Mouse (Mus musculus) hindbrain, embryonic 14.5 days (tissue): ENCODE measurements around the gene Fggy. TPM values are rescaled to one million over a fixed set of nuclear protein-coding genes. Genes with fewer than 3 reads are reported as not detected.

ENCODE experiments used
- ATAC-seq: fragments of 200-750 bp; cut with Nextera tagmentation; 2 replicates; pipeline ENCODE4 v1.8.0; 2017; ENCODE audit warnings: moderate number of reproducible peaks, mild to moderate bottlenecking, moderate TSS enrichment, moderate library complexity; ENCODE audit not compliant: low FRiP score
- DNase-seq: peaks from one replicate; pipeline ENCODE4 v3.0.0-alpha.2; 2015; ENCODE audit warnings: low spot score
- H3K27ac ChIP-seq: fragments of 300-500 bp; sonication (generic); 2 replicates; pipeline ENCODE4 v1.5.1; 2014; ENCODE audit warnings: mild to moderate bottlenecking, moderate library complexity
- H3K27me3 ChIP-seq: fragments of 300-500 bp; sonication (generic); 2 replicates; pipeline ENCODE4 v1.6.1; 2014; ENCODE audit warnings: mild to moderate bottlenecking, low read length, mixed read lengths; ENCODE audit not compliant: control insufficient read depth, insufficient read depth
- H3K36me3 ChIP-seq: fragments of 300-500 bp; sonication (generic); replicated peaks from 2 replicates; pipeline ENCODE4 v1.6.1; 2014; ENCODE audit not compliant: control insufficient read depth, insufficient read depth
- H3K4me1 ChIP-seq: fragments of 300-500 bp; sonication (generic); replicated peaks from 2 replicates; pipeline ENCODE4 v1.6.1; 2014; ENCODE audit warnings: antibody characterized with exemption, low read length, mixed read lengths; ENCODE audit not compliant: control insufficient read depth, insufficient read depth
- H3K4me2 ChIP-seq: fragments of 300-500 bp; sonication (generic); replicated peaks from 2 replicates; pipeline ENCODE4 v1.6.1; 2014; ENCODE audit warnings: mild to moderate bottlenecking, moderate library complexity
- H3K4me3 ChIP-seq: fragments of 300-500 bp; sonication (generic); replicated peaks from 2 replicates; pipeline ENCODE4 v1.5.1; 2014; ENCODE audit warnings: mild to moderate bottlenecking, low read length
- H3K9ac ChIP-seq: fragments of 300-500 bp; sonication (generic); 2 replicates; pipeline ENCODE4 v1.6.1; 2014
- H3K9me3 ChIP-seq: fragments of 300-500 bp; sonication (generic); 2 replicates; pipeline ENCODE4 v1.6.1; 2016; ENCODE audit warnings: low read length; ENCODE audit not compliant: control insufficient read depth
- WGBS: fragments of 180-500 bp; shearing (Covaris S2); extraction: QIAGEN DNeasy Blood & Tissue Kit; methylation state at CpG from one replicate; pipeline ENCODE4 v1.1.7; 2014; 5-methylcytosine and 5-hydroxymethylcytosine counted together
- polyA plus RNA-seq: library from polyadenylated mRNA; unstranded; fragments of >200 nt; fragmentation: Nextera tagmentation; extraction: Ambion mirVana; gene quantifications from 2 replicates; pipeline ENCODE4 v1.2.1, GENCODE M21; 2014

The Fggy gene
- polyA plus RNA-seq, 1 experiment from 2014 or later: 7.6 TPM

DNA sequence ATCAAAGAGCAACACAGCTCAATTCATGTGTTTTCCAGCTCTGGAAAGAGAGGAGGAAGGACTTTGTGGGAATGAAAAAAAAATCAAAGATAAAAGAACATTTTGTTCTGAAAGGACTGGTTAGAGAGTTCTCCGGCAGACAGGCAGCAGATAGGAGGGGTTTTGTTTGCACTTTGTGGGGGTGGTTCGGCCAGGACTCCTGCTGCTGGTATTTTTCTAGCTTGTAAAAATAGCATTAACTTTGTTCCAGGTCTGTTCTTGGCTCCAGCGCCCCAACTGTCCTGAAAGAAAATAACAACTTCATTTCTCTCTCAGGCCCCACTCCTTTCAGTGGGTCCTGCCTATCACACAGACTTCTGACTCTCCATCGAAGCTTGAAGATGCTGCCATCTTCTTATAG is 185.7 kb downstream of the Fggy start:
- H3K4me1 ChIP-seq: no peaks in the 10 kb centered on the region
- no peak overlapping the region for H3K4me2 ChIP-seq
- no peak overlapping the region for H3K4me3 ChIP-seq
- no peak for ATAC-seq
- H3K9me3 ChIP-seq: no peaks in the 10 kb centered on the region
- no peaks in the 10 kb centered on the region for H3K27me3 ChIP-seq
- no peak overlapping the region for H3K27ac ChIP-seq
- DNase-seq: no peak
- H3K9ac ChIP-seq: no peak overlapping the region
- no peaks in the 10 kb centered on the region for H3K36me3 ChIP-seq
- WGBS: 47% methylated on average over 4 of the region's 4 CpGs

GRCm38 (mm10) chr4:95746954-95747353 is 189.6 kb downstream of the Fggy start:
- no peaks in the 10 kb centered on the region for H3K4me1 ChIP-seq
- H3K9ac ChIP-seq: no peak overlapping the region
- H3K27me3 ChIP-seq: no peaks in the 10 kb centered on the region
- 88% methylated on average over 6 of the region's 6 CpGs for WGBS
- H3K4me3 ChIP-seq: no peak overlapping the region
- H3K9me3 ChIP-seq: no peaks in the 10 kb centered on the region
- H3K27ac ChIP-seq: no peak overlapping the region
- no peaks in the 10 kb centered on the region for H3K36me3 ChIP-seq
- no peak overlapping the region for H3K4me2 ChIP-seq
- DNase-seq (no peak), ATAC-seq (no peak)

DNA sequence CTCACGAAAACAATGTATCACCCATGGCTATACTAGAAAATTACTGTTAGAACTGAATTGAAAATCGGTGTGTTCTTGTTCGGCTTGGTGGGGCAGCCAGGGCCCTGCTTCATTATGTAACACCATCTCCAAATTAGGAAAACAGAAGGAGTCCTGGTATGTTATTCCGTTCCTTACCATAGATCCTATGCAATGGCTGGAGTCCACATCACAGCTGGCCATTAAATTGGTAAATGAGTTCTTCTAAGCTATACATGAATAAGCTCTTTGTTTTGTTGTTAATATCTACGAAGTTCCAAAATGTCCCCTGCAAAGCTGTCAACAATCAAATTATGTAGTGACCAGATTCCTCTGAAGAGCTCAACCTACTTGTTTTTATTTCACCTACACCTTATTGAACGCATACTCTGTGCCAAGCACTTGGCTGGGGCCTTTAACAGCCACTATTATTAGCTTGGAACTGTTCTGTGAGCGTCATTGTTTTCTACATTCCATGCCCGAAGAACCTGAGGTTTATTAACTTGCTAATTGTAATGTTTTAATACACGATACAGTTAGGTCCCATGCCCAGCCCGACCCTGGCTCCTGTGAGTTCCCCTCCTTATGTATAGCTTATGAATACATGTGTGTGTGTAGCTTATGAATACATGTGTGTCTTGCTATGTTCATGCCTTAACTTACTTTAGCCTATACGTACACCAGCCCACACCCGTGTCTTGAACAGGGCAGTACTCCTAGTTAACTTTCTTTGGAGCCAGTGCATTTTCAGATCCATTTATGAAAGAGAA is 190.3 kb downstream of the Fggy start:
- DNase-seq (no peak), ATAC-seq (no peak)
- H3K4me3 ChIP-seq: no peak overlapping the region
- no peaks in the 10 kb centered on the region for H3K27me3 ChIP-seq
- WGBS: 76% methylated on average over 12 of the region's 12 CpGs
- H3K4me1 ChIP-seq: no peaks in the 10 kb centered on the region
- H3K27ac ChIP-seq: no peak overlapping the region
- H3K9ac ChIP-seq: no peak overlapping the region
- H3K4me2 ChIP-seq: no peak overlapping the region
- no peaks in the 10 kb centered on the region for H3K36me3 ChIP-seq
- H3K9me3 ChIP-seq: no peaks in the 10 kb centered on the region

DNA sequence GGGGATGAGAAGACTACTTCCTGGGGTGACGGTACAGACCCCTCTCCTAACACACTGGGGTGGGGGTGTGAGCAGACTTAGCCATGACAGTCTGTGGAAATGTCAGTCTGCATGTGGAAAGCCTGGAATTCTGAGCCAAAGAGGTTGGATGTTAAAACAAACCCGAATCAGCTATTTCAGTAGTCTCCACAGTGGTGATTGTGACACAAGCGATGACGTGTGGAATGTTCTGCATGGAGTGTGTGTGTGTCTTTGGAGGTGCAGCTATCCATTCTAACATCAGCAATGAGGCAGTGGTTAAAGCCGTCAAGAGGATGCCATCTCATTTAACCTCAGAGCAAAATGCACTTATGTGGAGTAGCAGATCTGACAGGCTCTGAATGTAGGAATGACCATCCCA is 192.9 kb downstream of the Fggy start:
- Histone ChIP-seq H3K4me2 (no peak overlapping the region), H3K9ac (no peak overlapping the region), H3K4me3 (no peak overlapping the region), H3K4me1 (no peaks in the 10 kb centered on the region), H3K27ac (no peak overlapping the region), H3K9me3 (no peaks in the 10 kb centered on the region), H3K36me3 (no peaks in the 10 kb centered on the region), H3K27me3 (no peaks in the 10 kb centered on the region)
- no peak for ATAC-seq
- DNase-seq: no peak
- WGBS: 88% methylated on average over 5 of the region's 5 CpGs

DNA sequence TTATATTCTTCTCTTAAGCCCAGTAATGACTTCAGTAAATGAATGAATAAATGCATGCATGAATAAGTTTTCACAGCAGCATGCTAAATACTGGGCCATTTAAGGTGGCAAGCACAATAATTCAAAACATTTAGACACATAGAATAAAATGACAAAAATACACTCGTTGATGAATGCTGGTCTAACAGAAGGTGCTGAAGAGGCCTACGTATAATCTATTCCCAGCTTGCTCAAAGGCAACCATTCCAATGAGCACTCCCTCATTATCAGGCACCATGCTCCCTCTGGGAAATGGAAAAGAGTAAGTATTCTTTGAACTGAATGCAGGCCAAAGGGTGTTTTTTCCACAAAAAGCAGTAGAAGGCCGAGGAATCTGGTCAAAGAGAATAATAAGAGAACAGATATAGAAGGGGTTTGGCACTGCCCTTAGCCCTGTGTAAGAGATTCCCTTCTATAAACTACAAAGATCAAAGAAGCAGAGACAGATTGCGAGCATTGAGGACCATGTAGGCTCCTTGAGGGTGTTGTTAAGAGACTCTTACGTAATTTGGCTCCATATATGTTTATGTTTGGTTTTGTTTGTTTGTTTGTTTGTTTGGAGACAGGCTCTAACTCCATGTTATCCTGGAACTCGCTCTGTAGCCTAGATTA is 195.4 kb downstream of the Fggy start:
- H3K27me3 ChIP-seq: no peaks in the 10 kb centered on the region
- no peaks in the 10 kb centered on the region for H3K4me1 ChIP-seq
- ATAC-seq: no peak
- H3K36me3 ChIP-seq: no peaks in the 10 kb centered on the region
- H3K9ac ChIP-seq: no peak overlapping the region
- no peak for DNase-seq
- WGBS: 67% methylated on average over 6 of the region's 6 CpGs
- H3K9me3 ChIP-seq: no peaks in the 10 kb centered on the region
- no peak overlapping the region for H3K4me2 ChIP-seq
- H3K27ac ChIP-seq: no peak overlapping the region
- H3K4me3 ChIP-seq: no peak overlapping the region

GRCm38 (mm10) chr4:95759027-95759731 is 201.9 kb downstream of the Fggy start:
- no peaks in the 10 kb centered on the region for H3K9me3 ChIP-seq
- no peak overlapping the region for H3K9ac ChIP-seq
- ATAC-seq (no peak), DNase-seq (no peak)
- H3K36me3 ChIP-seq: no peaks in the 10 kb centered on the region
- H3K27me3 ChIP-seq: no peaks in the 10 kb centered on the region
- H3K27ac ChIP-seq: no peak overlapping the region
- H3K4me2 ChIP-seq: no peak overlapping the region
- no peak overlapping the region for H3K4me3 ChIP-seq
- H3K4me1 ChIP-seq: no peaks in the 10 kb centered on the region
- WGBS: 57% methylated on average over 5 of the region's 5 CpGs

- H3K4me3 ChIP-seq: no peak overlapping the region
- no peak overlapping the region for H3K9ac ChIP-seq
- no peaks in the 10 kb centered on the region for H3K27me3 ChIP-seq
Observed at GRCm38 (mm10) chr4:95765359-95765758, 208.1 kb downstream of the Fggy start.

GRCm38 (mm10) chr4:95770469-95770868 is 213.2 kb downstream of the Fggy start:
- no peaks in the 10 kb centered on the region for H3K27me3 ChIP-seq
- no peaks in the 10 kb centered on the region for H3K4me1 ChIP-seq
- H3K27ac ChIP-seq: no peak overlapping the region
- WGBS: 87% methylated on average over 5 of the region's 5 CpGs
- H3K9ac ChIP-seq: no peak overlapping the region
- ATAC-seq (no peak), DNase-seq (no peak)
- no peaks in the 10 kb centered on the region for H3K9me3 ChIP-seq
- no peaks in the 10 kb centered on the region for H3K36me3 ChIP-seq
- no peak overlapping the region for H3K4me3 ChIP-seq
- no peak overlapping the region for H3K4me2 ChIP-seq

More at GRCm38 (mm10) chr4:95765359-95765758, 208.1 kb downstream of the Fggy start:
- DNase-seq (no peak), ATAC-seq (no peak)
- Histone ChIP-seq H3K4me1 (no peaks in the 10 kb centered on the region), H3K36me3 (no peaks in the 10 kb centered on the region), H3K27ac (no peak overlapping the region), H3K9me3 (no peaks in the 10 kb centered on the region), H3K4me2 (no peak overlapping the region)
- WGBS: 87% methylated on average over 2 of the region's 2 CpGs

DNA sequence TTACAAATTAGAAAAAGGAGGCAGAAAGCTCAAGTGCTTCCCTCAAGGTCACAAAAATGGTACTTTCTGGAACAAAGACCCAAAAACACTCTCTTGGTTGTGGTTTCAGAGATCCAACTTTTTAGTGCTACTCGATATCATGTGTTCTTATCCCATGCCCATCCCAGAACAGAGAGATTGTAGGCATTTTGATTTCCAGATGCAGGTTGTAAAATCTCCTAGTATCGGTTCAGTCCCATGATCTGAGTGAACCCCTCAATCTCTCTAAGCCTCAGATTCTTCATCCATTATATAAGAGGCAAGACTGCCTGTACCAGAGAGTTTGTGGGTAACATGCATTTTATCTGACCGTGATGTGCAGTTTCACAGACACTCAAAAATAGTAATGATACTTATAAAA is 214.2 kb downstream of the Fggy start:
- Histone ChIP-seq H3K4me3 (no peak overlapping the region), H3K36me3 (no peaks in the 10 kb centered on the region), H3K4me1 (no peaks in the 10 kb centered on the region), H3K9ac (no peak overlapping the region), H3K27me3 (no peaks in the 10 kb centered on the region), H3K4me2 (no peak overlapping the region), H3K27ac (no peak overlapping the region), H3K9me3 (no peaks in the 10 kb centered on the region)
- 95% methylated on average over 3 of the region's 3 CpGs for WGBS
- ATAC-seq (no peak), DNase-seq (no peak)
